Mouse (Mus musculus) ovary, postnatal 14 days (tissue): ENCODE results near the gene Fmnl2.

Source experiments
- DNase-seq: peaks from one replicate; pipeline ENCODE4 v3.0.0; 2022; ENCODE audit warnings: low spot score

The Fmnl2 gene

DNA sequence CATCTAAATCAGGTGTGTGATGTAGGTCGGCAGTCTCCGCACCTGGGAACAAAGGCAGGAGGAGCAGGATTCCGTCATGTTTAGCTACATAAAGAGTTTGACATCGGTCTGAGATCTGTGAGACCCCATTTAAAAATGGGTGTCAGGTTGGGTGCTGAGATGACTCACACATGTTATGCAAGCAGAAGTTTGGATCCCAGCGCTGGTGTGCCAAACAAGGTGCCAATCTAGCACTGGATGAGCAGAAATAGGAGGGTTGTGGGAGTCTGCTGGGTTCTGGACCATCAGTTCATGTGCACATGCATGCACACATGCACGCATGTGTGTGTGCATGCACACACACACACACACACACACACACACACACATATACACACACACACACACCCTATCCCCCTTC lies 129.4 kb downstream of the Fmnl2 start:
- no peak for DNase-seq

DNA sequence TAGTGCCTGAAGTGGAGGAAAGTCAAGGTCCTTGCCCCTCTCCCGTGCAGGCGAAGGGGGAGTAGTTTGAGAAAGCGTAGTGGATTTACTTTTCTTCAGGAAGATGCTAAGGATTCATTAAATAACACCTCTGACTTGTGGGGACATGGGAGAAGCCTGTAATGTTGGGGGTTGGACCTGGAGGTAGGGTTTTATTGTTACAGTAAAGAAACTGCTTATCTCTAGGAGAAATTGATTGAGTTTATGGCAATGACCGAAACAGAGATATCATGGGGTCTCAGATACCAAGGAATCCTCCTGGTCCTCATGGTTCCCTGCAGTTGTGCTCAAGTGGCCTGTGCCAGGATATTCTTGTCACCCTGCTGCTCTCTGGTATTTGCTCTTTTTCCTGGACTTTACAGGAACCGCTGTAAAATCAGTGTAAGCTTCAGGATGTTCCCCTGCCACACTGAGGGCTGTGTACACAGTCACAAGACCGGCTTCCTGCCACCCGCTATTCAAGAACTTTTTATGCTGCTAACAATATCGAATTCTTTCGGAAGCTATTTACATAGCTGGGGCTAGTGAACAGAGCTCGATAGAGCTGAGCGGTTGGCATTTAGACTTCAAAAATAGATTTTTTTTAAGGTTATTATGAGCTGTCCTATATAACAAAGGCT lies 130.1 kb downstream of the Fmnl2 start:
- DNase-seq, result no peak

DNA sequence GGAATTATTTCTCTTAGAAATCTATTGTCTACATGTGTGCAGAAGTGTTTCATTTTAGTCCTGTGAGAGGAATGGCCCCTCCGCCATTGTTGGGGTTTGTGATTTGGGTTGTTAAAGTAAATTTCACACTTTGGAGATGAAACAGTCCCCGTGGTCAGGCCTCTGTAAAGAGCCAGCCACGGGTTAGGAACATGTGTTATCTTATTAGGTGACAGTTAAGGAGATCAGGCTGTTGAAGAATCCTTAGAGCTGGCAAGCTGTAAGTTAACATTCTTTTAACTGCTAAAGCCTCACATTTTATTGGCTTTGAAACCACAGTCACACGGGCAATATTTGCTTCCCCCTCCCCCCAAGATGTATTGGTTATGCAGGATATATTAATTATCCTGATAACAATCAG lies 131.7 kb downstream of the Fmnl2 start:
- no peak for DNase-seq

DNA sequence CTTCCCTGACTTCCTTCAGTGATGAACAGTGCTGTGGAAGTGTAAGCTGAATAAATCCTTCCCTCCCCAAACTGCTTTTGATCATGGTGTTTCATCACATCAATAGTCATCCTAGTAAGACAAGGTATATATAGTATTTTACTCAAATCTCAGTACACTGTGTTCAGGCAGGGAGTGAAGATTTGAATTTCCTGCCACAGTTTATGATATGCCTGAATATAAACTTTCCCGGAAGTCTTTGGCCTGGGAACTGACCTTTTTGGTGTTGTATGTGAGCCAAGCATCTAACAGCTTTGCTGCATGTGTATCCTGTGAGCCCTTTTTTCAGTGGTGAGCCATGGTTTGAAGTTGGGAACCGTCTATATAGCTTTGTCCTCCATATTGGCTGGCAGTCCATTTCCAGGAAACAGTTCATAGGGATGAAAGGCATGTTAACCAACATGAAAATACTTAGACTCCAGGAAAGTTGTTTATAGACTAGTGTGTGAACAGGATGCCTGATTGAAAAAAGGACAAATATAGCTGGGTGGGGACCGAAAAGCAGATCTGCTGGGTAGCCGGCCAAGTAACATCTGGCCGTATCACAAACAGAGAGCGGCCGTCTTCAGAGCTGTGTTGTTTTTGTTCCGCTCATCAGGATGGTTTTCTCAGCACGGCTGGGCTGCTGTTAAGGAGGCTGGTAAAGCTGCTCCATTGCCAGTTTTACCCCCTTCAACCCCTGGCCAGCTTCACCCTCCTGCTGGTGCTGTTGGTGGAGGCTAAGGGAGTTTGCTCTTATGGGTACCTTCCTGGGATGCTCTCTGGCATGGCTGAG lies 133.4 kb downstream of the Fmnl2 start:
- no peak for DNase-seq

DNA sequence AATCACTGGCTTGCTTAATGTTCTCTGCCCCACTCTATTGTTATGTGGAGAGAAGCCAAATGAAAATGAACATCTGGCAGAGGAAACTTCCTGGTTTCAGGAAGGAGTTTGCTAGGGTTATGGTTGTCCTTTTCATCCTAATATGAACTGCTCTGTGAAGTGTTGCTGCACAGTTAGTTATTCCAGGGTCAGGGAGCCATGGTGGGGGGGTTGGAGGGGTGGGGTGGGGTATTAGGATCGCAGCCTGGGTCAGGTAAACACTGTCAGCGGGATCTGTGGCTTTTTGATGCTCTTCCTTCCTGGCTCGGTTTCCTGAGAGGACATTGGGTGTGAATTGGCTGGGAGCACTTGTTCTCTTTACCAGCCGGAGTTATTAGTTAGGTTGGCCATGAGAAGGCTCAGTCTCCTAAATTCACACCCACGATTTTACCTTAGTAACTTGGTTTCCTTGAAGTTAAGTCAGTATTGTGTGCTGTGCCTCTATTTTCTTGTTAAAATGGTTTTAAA lies 134.1 kb downstream of the Fmnl2 start:
- DNase-seq, result no peak

DNA sequence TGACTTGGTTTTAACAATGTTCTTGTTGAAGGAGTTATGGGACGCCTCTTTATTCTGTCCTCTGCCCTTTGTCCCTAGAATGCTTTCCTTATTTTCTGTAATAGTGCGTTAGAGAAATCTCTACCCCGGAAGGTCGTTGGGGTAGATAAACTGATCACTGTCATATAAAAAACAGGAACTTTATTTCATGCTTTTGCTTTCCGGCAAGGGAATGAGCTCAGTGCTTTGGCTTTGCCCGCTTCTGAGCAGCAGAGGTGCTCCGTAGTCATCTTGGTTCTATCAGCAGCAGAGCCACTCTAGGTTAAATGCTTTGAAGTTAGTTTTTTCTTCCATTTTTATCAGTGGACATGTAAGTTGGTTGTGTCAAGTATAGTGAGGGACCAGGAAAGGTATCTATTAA lies 135.6 kb downstream of the Fmnl2 start:
- DNase-seq, result no peak

DNA sequence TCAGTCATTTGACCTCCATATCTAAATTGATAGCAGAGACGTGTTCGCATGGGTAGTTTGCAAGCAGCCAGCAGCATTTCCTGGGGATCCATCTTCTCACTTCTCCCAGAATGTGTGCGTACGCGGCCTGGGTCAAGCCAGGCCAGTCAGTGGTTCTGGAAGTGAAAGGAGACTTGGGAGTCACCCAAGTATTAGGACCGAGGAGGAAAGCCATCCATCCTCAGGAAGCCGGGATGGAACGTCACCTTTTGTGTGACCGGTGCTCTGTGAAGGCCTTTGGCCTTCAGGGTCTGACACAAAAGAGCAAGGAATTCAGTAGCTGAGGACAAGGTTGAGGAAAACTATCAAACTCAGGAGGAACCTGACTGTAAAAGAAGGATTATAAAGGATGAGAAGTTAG lies 136.9 kb downstream of the Fmnl2 start:
- no peak for DNase-seq

DNA sequence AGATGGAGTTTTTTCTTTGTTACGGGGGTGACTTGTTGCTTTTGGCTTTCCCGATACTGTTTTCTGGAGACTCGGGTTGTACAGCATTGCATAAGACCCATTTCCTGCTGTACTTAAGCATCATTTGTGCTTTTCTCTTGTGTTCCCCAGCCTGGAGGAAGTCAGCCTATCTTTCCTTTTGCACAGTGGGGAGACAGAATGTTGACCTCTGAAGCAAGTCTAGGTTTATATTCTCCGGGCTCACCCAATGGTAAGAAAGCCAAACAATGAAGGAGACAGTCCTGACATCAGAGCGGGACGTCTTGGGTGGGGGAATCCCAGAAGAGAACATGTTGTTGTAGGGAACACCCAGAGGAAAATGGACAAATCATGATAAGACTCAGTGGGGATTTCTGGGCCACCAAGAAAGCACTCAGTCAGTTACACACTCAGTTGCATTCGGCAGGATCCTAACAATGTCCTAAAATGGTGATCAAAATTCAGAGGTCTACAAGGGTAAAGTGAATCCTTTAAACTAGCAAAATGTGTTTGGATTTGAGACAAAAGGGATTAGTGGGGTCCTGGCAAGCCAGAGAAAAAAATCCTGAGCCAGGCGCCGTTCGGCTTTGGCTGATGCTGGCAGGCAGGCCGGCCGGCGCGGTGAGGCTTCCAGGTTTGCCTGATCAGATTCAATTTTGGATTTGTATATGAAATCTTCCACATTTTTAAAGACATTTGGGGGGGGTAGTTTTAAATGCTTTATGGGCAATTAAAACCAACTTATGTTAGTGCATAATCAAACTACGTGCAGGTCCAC lies 140.5 kb downstream of the Fmnl2 start:
- DNase-seq, result no peak

DNA sequence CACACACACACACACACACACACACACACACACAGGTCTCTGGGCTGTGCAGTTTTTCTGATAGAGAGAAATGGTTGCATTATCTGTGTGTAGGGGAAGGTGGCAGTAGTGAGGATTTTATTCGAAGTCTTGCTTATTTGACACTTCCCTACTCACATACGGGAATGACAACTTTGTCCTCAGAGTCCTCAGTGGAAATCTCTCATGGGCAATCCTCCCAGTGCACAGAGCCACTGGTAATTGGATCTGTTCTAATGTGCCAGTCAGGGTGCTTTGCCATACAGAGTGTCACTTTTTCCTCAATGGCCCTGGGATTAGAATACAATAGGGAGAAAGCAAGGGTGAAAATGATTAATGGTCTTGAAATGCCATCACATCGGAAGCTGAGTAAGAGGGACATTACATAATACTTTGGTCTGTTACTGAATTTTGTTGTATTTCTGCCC lies 141.9 kb downstream of the Fmnl2 start:
- no peak for DNase-seq

DNA sequence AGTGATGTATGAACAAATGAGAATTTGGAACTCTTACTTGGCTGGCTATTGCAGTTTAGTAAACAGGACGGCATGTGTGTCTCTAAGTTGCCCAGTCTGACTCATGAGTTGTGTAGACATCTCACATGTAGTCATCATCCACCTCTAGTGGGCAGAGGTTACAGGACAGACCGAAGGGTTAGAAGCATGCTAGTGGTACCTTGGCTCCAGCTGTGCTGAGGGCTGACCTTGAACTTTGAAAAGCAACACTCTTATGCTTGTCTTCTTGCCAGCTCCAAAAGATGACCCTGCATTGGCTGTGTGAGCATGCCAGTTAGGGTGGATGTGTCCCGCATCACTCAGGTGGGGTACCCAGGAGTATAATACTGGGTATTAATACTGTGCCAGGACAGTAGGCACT lies 142.8 kb downstream of the Fmnl2 start:
- no peak for DNase-seq

DNA sequence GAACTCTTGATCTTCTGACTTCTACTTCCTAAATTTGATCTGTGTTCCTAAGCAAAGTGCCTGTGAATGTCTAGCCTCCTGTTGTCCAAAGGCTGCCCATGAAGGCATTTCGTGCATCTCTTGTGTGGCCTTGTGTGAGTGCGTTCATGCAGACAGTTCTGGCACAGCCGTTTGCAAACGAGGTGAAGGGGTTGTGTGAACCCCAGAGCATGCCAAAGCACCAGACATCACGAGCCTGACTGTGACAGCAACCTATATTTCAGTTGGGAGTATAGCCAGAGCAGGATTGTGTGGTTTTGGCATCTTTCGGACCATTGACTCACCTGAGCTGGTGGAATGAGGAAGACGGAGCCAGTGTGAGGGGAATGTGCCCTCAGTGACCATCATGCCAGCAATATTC lies 148.5 kb downstream of the Fmnl2 start:
- DNase-seq, result no peak

DNA sequence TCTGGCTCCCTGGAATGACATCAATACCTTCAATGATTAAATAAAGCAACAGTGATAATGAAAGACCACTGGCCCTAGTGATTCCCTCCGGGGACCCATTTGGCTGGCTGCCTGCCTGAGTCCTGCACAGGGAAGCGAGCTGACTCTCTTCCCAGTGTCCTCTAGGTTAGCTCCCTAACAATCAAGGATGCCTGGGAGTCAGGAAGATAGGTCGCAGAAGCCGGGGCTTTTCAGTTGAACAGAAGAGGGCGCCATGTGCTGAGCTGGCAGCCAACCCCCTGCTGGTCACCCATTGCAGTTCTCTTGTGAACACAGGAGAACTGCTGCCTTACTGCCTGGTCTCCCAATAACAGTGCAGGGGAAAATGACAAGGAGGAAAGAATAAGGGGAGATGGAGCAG lies 149.5 kb downstream of the Fmnl2 start:
- DNase-seq, result peak; percentile 37

DNA sequence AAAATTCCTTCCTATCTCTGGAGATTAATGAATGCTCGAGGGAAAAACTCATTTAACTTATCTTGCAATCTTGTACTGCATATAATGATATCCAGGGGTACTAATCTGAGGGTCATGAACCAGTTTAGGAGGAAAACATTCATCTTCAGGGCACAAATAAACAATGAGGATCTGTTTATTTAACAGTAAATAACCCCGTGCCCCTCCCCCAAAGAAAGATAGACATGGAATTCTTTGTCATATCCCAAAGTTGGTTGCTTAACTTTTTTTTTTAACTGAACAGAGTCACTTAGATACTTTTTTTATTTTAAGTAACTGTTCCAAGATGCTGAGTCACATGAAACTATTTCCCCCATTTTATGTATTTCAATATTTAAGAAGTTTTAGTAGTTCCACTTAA lies 155.4 kb downstream of the Fmnl2 start:
- no peak for DNase-seq

DNA sequence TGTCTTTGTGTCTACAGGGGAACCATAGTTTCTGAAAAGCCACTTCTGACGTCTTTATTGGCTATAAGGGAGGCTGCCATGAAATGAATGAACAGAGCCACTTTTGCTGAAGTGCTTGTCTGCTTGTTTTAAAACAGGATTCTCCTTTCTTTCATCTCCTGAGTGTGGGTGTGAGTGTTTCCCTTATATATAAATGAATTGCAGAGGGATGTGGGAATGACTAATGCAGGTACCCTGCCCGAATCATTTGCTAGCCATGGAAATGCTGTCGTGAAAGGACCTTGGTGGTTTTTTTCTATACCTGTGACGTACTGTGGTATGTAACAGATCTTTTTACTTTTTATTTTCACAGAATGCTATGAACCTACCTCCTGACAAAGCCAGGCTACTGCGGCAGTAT lies 156.8 kb downstream of the Fmnl2 start:
- no peak for DNase-seq

DNA sequence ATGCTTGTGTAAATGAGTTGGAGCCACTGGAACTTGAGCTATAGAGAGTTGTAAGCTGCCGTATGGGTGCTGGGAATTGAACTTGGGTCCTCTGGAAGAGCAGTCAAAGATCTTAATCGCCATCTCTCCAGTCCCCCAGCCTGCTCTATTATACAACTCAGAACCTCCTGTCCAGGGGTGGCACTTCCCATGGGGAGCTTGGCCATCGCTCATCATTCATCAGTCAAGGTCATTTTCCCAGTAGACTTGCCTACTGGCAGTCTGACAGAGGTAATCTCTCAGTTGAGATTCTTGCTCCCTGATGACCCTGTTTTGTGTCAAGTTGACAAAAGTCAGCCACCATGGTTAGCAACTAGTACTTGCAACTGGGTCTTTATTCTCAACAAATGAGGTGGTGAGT lies 165.3 kb downstream of the Fmnl2 start:
- DNase-seq, result no peak

DNA sequence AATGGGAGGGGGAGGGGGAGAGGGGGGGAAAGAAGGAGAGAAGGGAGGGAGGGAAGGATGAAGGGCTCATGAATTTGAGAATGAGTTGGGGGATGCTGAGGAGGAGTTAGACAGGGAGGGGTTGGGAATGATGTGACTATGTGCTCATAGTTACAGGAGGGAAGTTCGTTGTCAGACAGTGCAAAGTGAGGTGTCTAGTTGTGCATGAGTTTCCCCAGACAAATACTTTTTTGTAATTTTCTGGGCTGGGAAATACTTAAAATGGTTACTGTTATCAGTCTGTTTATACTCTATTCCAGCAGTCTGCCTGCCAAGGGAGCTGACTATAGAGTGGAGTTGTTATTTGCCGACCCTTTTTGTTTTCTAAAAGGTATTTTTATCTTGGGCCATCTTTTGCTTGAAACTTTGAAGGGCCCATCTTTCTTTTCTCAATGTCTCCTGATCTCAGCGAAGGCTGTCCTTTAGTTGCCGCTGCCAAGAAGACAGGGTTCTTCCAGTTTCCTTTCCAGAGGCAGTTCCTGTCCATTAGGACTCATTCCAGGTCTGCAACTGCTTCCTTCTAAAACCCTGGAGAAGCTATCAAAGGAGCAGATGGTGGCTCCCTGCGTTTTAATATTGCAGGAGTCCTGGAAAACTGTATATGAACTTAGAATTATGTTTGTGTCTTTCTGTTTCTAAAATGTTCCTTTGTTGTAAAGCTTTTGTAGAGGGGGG lies 168.6 kb downstream of the Fmnl2 start:
- DNase-seq, result no peak

DNA sequence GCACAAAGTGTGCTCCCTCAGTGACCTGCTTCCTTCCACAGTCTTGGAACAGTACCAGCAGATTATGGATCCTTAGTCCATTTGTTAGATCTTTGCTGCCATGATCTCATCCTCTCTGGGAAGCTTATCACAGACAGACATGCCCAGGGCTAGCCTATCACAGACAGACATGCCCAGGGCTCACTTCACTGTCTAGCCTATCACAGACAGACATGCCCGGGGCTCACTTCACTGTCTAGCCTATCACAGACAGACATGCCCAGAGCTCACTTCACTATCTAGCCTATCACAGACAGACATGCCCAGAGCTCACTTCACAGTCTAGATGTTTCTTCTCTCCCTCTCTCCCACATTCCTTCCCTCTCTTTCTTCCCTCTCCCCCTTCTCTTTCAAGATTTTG lies 171.2 kb downstream of the Fmnl2 start:
- no peak for DNase-seq

DNA sequence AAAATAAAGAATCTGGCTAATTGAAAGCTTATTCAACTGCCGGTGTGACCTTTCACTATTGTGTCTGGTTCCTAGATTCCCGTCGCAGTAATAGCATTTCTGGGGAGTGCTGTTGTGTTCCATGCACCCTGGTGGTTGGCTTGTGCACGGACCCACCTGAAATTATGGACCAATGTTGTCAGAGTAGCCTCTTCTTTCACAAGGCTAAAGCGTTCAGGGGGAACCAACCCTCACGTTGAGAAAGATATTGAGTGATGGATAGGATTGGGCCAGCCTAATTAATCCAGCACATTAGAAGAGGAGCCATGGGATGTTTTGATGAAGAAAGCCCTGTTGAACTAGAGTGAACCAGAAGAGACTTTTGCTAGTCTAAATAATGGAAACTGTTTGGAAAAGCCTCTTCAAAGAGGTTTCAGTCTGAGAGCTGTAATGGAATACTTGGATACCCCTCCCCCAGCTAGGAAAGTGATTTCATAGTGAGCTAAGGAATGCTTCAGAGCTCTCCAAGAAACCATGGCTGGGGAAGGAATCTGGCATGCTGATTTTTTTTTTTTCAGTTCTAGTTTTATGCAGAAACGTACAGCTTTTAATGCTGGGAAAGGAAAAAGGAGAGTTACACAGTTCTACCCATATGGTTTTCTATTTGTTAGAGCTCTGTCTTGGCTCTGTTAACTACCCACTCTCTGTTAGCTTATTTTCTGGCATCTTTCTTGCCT lies 172.2 kb downstream of the Fmnl2 start:
- DNase-seq, result no peak

DNA sequence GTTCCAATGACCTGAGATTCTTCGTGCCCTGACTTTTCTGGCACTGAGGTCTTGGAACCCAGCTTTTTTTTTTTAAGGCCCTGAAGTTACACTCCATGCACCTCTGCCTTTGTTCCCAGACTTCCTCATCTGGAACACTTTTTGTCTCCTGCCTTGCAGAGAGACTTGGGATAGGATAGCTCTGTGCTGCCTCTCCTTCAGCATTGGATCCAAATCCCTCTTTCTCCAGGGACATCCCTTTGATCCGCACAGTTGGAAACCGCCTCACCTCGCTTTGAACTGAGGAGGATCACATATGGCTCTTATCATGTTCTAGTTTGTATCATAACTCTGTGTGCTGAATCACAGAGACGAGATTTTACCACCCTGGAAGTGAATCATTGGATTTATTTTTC lies 172.8 kb downstream of the Fmnl2 start:
- no peak for DNase-seq

DNA sequence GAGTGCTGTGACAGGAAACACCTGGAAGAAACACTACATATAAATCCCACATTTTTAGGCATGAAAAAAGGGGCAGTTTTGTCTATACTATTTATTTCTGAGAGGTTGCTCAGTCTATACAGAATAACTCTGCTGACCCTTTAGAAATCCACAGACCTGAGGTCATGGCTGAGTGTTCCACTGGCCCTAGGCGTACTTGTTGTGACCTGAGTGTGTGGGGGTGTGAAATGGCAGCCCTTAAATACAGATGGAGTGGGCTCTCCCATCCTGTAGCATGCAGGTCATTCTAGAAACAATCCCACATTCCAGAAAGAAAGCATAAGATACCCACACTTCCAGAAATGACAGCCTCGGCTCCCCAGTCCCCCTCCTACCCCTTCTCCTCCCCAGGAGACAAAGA lies 180.6 kb downstream of the Fmnl2 start:
- no peak for DNase-seq

DNA sequence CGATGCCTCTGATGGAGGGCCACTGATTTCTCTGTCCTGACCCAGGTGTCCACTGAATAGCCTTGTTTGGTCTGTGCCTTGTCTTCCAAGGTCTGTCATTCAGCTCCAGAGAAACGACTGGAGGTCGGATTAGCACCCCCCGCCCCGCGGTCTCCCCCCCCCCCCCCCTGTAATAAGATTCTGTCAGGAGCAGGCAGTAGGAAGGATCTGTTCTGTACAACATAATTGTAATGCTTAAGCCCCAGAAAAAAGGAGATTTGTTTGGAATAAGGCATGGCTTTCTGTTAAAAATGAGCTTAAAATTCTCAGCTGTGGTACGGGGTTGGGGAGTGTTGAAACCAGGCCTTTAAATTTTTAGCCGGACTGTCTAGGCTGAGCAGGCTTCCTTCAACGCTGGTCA lies 181.1 kb downstream of the Fmnl2 start:
- no peak for DNase-seq

DNA sequence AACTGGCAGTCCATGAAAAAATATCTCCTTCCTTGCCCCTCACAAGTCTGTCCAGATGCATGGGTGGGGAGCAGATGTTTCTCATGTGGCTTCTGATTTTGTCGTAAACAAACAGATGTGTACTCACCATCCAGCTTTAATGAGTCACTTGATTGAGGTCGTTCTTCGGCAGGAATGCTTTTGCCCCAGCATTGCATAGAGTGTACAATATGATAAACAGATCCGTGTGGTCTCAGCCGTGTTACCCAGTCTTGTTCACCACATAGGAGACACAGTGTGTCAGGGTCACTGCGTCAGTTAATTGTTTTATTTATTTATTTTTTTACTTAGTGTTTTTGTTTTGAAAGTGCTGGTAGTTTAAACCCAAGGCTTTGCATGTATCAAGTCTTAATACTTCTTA lies 189.4 kb downstream of the Fmnl2 start:
- no peak for DNase-seq
